Mouse (Mus musculus) embryo, embryonic 10 days (tissue): ENCODE measurements around the gene Tubb4a.
"Not testable (repeated sequence)": the region's sequence is repeated elsewhere in the genome, so short reads cannot be mapped to it uniquely, and the experiment has no call there.

Source experiments
- DNase-seq: peaks from one replicate; pipeline ENCODE4 v3.0.0-alpha.2; 2015; ENCODE audit warnings: low spot score

Tubb4a gene

DNA sequence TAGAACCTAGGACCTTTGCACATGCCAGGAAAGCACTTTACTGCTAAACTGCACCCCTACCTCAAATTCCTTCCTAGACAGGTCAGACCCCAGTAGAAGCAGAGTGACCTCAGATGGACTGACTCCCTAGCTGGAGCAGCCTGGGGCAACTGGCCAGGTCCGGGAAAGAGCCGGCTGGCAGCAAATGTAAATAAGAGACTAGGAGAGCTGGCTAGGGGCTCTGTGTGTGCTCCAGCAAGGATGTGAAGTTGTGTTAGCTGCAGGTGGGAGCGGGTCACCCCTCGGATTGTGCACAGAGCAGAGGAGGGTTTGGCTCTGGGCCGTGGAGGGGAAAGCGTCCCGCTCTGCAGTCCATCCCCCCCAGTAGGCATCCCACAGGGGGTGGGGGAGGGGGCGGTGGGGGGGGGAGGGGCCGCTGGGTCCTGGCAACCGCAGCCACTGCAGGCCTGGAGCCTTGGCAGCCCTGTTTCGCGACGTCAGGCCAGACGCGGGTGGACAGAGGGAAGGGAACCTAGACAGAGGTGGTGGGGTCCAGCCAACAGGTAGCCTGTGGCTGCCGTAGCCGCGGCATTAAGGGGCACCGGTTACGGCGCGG, 28.6 kb downstream of the Tubb4a start, which contains the start of gene Crb3:
TSS of gene Crb3 (plus strand) at position 215 of the 595 bp plus-strand sequence.
- DNase-seq = no peak

DNA sequence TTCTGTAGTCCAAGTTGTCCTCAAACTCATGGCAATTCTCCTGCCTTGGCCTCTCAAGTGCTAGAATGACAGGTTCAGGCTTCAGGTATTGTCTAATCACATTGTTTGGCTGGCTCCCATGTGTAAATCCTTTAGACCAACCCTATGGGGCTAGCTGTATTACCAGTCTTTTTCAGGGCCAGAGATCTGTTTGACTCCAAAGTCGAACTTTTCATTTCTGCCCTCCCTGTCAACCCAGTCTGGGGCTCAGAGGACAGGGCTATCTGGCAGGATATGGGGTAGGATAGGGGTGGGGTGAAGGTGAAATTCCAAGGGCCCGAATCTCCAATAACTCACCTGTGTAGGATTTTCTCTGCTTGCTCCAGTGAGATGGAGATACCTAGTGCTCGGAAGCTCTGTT, 31.3 kb downstream of the Tubb4a start:
- no peak for DNase-seq

DNA sequence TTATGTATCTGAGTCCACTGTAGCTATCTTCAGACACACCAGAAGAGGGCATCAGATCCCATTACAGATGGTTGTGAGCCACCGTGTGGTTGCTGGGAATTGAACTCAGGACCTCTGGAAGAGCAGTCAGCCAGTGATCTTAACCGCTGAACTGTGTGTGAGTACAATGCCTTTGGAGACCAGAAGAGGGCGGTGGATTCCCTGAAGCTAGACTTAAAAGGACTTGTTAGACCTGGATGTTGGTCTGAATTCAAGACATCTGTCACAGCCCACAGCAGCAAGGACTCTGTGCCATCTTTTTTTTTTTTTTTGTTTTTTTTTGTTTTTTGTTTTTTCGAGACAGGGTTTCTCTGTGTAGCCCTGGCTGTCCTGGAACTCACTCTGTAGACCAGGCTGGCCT, 35.9 kb downstream of the Tubb4a start:
- not testable (repeated sequence) for DNase-seq

DNA sequence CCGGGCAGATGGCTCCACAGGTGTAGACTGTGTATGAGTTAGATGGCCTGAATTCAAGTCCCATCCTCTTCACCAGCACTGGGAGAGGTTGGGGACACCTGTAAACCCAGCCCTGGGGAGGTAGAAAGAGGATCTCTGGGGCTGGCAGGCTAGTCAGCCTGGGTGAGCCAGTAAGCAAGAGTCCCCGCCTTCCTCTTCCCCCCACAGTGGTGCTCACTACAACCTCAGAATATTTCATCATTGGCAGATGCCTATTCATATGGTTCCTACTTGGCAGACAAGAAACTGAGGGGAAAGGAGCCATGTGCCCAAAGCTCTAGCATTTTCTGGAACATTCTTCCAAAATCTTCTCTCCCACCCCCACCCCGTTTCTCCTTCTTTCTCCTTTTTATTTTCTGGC, 38.8 kb downstream of the Tubb4a start:
- DNase-seq = no peak

DNA sequence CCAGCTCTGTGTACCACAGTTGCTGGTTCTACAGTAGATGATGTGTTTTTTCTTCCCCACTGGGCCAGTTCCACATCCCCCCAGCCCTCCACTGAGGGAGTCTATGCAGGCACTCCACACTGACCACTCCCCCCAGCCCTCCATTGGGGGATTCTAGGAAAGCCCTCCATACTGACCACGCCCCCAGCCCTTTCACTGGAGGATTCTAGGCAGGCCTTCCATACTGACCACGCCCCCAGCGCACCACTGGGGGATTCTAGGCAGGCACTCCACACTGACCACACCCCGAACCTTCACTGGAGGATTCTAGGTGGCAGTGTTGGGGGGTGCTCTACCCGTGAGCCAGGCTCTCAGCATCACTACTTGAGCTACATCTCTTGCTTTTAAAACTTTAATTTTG, 40.2 kb downstream of the Tubb4a start:
- peak; percentile 29 for DNase-seq

DNA sequence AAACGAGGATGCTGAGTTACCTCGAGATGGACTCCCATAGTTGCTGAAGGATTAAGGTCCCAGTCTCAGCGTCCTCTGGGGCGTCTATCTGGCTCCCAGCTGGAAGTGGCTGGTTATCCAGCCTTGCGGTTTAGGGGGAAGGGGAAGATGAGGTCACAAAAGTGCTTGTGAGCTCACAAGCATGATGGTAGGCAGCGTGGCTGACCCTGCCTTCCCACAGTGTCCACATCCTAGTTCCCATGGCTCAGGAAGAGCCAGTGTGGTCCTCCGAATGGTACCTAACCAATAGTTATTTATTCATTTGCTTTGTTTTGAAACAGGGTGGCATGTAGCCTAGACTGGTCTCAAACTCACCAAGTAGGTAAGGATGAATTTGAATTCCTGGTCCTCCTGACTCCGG, 46.0 kb downstream of the Tubb4a start, which contains the start of gene Slc25a41:
TSS of gene Slc25a41 (minus strand) at position 101 of the 400 bp plus-strand sequence.
- no peak for DNase-seq

DNA sequence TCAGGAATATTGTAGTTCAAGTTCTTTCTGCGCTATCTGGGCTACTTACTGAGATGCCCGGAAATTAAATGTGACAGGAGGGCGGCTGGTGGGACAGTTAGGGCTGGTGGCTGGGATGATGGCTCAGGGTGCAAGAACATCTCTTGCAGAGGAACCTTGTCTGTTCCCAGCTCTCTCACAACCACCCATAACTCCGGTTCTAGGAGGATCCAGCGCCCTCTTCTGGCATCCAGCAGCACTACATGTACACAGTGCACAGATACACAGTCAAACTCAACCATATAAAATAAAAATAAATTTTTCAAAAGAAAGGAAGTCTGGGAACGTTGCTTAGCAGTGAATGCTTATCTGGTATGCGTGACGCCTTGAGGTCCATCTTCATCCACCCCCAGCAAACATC, 48.6 kb downstream of the Tubb4a start:
- no peak for DNase-seq

DNA sequence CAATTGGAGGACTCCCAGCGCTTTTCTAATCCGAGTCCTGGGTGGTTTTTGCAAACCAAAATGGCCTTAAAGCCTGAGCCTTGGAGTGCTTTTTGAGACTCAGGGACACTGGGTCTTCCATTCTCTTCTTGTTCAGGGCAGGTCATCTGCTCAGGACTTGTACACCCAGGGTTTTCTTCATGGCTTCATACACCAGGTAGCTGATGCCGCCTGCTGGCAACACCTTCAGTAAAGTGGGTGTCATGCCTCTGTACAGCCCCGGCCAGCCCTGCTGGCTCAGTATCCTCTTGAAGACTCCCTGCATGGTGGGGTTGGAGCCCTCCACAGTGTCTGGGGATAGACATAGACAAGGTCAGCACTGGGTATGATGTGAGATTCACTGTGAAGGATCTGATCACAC, 54.7 kb downstream of the Tubb4a start:
- DNase-seq = no peak

DNA sequence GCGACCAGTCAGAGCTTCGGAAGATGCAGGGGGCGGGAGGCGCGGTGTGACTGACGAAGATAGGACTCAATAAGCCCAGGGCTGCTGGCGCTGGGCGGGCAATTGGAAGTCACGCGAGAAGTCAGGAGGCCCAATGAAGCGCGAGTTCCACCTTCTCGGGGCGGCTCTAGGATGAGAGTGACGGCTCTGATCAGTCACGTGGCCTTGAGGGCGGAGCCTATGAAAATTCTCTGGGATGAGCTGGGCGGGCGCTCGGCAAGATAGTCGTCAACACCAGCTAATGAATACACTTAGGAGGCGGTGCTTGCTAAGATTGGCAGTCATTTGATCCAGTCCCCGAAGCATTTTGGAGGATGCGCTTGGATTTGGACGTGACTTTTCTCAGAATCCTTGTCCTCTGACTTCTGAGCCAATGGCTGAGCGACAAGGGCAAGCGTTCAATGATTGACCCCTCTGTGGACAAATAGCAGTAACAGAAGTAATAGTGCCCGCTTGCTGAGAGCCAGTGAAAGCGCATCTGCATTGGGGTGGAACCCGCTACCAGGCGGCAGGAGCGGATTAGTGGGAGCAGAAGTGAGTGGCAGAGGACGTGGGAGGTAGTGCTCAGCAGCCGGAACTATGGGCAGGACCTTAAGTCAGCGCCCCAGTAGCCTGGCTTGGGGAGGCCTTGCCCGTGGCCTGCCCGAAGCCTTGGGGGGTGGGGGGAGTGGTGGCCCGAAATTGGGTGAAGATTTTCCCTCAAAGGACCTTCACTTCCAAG, 55.7 kb downstream of the Tubb4a start:
- peak; percentile 100 for DNase-seq

DNA sequence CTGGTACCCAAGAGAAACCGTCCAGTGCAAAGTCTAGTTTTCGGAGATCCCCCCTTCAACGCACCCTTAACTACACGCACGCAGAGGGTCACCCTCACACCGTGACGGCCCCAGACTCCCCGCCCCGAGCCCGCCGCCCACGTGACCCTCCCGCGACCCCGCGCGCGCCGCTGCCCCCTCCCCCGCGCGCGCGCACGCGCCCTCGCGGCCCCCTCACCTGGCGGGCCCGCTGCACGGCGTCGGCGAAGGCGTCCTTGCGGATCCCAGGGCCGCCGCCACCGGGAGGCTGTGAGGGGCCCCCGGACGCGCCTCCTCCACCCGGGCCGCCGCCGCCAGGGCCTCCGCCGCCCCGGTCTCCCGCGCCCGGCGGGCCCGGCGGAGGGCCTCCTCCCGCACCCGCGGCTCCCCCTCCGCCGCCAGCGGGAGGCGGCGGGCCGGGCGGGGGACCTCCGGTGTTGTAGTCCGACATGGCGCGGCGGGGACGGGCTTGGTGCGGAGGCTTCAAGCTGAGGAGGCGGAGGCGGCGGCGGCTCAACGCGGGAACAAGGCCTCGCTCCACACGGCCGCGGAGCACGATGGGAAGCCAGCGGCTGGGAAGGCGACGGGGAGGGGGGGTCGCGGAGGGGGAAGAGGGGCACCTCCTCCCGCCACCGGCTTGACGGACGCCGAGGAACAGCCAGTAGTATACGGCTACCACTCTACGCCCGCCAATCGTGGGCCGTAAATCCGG, 56.5 kb downstream of the Tubb4a start, which contains the start of gene Khsrp:
TSS of gene Khsrp (minus strand) at position 592 of the 730 bp plus-strand sequence.
- peak; percentile 58 for DNase-seq
